Mouse (Mus musculus) thymus, postnatal 36 days (tissue): Measurements from ENCODE around the gene Unc119.
A peak's percentile ranks its signal among the peaks of the same experiment; 100 is the strongest.

Experiments
- DNase-seq, 2 experiments: peaks; one replicate each; pipeline ENCODE4 v3.0.0; 2022; ENCODE audit warnings: mixed read lengths in 2 of 2

Gene Unc119

DNA sequence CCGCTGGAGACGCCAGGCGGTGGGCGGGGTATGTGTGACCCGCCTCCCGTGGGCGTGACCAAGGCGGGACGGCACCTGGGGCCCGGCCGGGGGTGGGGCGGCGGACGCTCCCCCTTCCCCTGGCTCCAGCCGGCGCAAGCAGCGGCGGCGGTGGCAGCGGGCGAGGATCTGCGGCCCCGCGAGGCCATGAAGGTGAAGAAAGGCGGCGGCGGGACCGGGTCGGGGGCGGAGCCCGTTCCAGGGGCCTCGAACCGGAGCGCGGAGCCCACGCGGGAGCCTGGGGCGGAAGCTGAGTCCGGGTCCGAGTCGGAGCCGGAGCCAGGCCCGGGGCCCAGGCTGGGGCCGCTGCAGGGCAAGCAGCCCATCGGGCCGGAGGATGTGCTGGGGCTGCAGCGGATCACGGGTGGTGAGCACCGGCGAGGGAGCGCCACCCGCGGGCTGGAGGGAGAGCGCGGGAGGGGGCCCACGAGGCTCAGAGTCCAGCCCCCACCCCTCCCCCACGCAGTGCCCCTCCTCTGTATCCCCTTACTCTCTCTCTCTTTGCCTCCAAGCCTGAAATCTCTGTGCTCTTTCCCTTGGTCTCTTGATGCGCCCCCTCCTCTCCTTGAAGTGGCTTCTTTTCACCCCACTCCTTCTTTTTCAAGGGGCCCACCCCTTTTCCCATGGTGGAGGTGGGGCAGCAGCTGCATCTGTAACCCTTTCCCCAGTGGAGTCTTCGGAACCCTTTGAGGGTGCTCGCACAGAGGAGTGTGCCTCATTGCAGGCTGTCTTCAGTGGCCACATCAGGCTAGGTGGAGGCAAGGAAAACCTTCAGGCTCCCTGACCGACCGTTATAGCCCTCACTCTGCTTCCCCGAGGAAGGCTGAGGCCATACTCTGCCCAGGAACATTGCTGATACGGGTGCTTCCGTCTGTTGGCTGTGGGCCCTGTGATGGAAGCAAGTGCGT, at the start of gene Unc119:
TSS of gene Unc119 (plus strand) at position 102 of the 947 bp plus-strand sequence.
- peak; percentile 83 to 86 for DNase-seq

GRCm38 (mm10) chr11:78294585-78294984, 48.7 kb upstream of the Unc119 start:
- no peak for DNase-seq

GRCm38 (mm10) chr11:78300917-78301316, 42.4 kb upstream of the Unc119 start:
- DNase-seq: no peak

- peak; percentile 89 to 91 for DNase-seq
These were observed 41.8 kb upstream of the Unc119 start, which contains the start of gene Spag5 for GRCm38 (mm10) chr11:78301357-78302084. TSS of gene Spag5 (plus strand) at chr11:78301529.

DNA sequence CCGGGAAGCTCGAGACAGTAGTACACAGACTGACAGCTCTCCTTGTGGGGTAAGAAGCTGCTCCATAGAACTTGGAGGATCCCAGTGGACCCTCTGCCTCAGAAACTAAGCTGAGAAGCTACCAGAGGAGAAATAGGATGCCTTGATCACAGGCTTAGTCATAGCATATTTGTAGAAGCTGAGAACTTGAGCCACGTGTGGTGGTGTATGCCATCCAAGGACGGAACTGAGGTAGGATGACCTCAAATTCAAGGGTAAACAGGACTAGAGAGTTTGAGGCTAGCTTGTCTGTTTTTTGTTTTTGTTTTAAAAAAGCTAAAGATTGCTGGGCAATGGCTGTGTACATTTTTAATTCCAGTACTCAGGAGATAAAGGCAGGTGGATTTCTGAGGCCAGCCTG, 38.0 kb upstream of the Unc119 start:
- DNase-seq: no peak

- no peak for DNase-seq
These were observed 32.3 kb upstream of the Unc119 start for GRCm38 (mm10) chr11:78310861-78311511.

DNA sequence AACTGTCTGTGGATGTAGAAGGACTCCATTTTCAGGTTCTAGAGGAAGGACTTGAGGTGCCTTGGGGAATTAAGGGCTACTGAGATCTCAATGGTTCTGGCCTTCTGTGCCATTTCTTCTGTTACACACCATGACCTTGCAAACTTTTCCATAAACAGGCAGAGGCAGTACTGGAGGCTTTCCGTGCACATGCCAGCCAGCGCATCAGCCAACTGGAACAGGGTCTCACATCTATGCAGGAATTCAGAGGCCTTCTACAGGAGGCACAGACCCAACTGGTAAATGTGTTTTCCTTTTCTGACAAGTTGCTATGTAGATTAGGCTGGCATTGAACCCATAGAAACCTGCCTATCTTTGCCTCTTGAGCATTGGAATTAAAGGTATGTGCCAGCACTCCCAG, 29.6 kb upstream of the Unc119 start:
- DNase-seq: no peak

DNA sequence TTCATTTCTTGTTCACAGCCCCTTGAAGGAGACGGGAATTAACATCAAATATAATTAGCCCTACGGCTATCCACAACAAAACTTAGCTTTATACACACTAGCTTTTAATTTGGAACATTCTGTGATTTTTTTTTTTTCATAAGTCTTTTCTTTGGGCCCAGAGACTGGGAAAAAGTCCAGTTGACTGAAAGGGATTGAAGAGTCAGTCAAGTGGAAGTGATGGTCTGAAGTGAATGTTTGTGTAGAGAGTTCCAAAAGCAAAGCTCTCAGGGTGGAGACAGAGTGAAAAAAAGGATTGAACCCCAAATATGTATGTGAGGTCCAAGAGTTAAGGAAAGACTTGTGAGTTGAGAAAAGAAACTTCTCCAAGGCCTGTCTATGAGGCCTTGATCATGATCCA, 24.9 kb upstream of the Unc119 start:
- no peak for DNase-seq

- DNase-seq: no peak
These were observed 21.0 kb upstream of the Unc119 start for GRCm38 (mm10) chr11:78322076-78322831.

GRCm38 (mm10) chr11:78322860-78323259, 20.4 kb upstream of the Unc119 start, which contains the start of gene Aldoc:
TSS of gene Aldoc (plus strand) at chr11:78322968.
- peak; percentile 61 to 81 for DNase-seq

DNA sequence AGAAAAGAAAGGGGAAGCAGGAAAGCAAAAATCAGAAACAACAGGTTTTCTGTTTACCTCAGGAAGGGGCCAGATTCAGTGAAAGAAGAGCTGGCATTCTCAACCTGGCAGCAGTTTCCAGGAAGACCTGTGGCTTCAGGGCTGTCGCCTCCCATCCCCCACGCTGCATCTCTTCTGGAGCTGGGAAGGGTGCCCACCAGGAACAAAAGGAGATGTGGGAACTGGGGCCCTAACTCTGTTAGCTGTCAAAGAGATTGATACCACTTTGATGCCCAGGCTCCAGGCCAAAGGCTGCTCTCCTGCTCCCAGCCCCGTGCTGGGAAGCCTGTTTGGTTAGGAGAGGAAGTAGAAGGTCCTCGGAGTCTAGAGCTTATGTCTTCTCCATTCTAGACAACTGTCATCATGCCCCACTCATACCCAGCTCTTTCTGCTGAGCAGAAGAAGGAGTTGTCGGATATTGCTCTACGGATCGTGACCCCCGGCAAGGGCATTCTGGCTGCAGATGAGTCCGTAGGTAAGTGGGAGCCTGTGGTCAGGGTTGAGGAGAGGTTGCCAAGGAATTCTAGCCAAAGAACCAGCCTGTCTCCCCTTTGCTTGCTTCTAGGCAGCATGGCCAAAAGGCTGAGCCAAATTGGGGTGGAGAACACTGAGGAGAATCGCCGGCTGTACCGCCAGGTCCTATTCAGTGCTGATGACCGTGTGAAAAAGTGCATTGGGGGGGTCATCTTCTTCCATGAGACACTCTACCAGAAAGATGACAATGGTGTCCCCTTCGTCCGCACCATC, 19.1 kb upstream of the Unc119 start:
- DNase-seq: no peak

GRCm38 (mm10) chr11:78324965-78325364, 18.3 kb upstream of the Unc119 start:
- no peak for DNase-seq

- DNase-seq: no peak
These were observed 16.1 kb upstream of the Unc119 start for GRCm38 (mm10) chr11:78327215-78327614.

- DNase-seq: peak; percentile 95 to 96
These were observed 15.4 kb upstream of the Unc119 start, which contains the start of gene Pigs for GRCm38 (mm10) chr11:78327634-78328511. TSS of gene Pigs (plus strand) at chr11:78328415.

DNA sequence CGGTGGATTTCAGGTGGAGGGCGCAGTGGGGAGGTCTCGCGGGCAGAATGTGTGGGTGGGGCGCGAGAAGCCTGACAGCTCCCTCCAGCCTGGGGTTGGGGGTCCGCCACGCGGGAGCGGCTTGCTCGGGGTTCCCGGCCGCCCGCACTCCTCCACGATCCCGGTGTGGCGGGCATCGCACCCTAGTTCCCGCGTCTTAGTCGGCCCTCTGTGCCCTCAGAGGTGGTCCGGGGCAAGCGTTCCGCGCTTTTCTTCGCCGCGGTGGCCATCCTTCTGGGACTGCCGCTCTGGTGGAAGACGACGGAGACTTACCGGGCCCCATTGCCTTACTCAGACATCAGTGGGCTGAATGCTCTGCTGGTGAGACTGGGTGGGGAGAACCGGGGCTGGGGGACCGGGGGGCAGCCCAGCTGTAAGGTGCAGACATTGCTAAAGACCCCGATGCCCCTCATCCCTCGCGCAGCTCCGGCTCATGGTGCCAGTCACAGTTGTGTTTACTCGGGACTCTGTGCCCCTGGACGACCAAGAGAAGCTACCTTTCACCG, 14.7 kb upstream of the Unc119 start:
- no peak for DNase-seq

GRCm38 (mm10) chr11:78332676-78333075, 10.6 kb upstream of the Unc119 start:
- DNase-seq: no peak

GRCm38 (mm10) chr11:78333992-78334391, 9.3 kb upstream of the Unc119 start:
- no peak for DNase-seq

DNA sequence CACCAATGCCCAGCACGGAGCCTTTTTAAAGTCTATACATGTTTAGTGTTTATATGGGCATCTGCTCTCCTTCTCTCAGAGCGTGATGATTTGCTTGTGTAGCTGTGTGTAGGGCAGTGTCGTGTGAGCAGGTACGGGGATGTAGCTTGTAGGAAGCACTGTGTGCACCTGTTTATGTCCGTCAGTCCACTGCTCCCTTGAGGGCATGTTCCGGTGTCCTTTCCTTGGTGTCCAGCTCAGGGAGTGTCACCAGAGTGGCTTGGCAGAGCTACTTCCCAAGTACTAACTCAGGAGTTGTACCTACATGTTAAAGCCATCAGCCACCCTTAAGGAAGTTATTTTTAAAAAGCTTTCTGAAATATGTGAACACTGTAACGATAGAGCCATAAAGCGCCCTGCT, 6.2 kb upstream of the Unc119 start:
- DNase-seq: no peak

GRCm38 (mm10) chr11:78341702-78342101, 1.6 kb upstream of the Unc119 start:
- no peak for DNase-seq

DNA sequence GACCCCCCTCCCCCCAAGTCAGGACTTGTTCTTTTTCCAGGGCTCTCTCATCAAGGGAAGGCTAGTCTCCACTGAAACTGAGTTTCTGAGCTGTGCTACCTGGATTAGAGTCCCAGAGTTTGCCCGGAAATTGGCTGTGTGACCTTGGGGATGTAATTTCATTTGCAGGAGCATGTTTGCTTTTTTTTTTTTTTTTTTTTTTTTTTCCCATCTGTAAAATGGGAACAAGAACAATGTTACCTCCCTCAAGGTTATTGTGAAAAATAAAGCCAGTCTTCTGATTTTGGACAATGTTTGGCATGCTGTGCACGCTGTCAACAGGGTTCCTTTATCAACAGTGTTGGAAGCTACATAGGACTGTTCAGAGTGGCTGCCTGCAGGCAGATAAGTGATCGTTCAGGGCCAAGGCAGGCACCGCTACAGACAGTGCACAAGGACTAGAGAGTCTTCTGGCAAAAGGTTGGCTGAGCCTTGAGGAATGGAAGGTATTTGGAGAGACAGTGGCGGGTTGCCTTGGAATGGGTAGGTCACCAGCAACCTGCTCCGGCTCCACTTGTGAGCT, 1.1 kb downstream of the Unc119 start:
- no peak for DNase-seq
